Mouse (Mus musculus) small intestine, adult 2 months (tissue): ENCODE results near the gene Rfc2. TPM values are rescaled to one million over a fixed set of nuclear protein-coding genes. Genes with fewer than 3 reads are reported as not detected.
A peak's percentile ranks its signal among the peaks of the same experiment; 100 is the strongest.

Source experiments
- H3K27ac ChIP-seq: fragments of 200-500 bp; 2 replicates; pipeline ENCODE4 v1.5.1; 2012; ENCODE audit warnings: low read depth, low read length, control low read depth, inconsistent platforms; ENCODE audit not compliant: insufficient read depth
- H3K27me3 ChIP-seq: fragments of 200-500 bp; 2 replicates; pipeline ENCODE4 v1.6.1; 2012; ENCODE audit warnings: mild to moderate bottlenecking, moderate library complexity, low read length, inconsistent platforms; ENCODE audit not compliant: control insufficient read depth, insufficient read depth
- H3K36me3 ChIP-seq: fragments of 200-500 bp; 2 replicates; pipeline ENCODE4 v1.6.1; 2012; ENCODE audit warnings: mild to moderate bottlenecking, low read length, control low read depth, inconsistent platforms; ENCODE audit not compliant: control insufficient read depth, insufficient read depth
- H3K4me1 ChIP-seq: fragments of 200-500 bp; 2 replicates; pipeline ENCODE4 v1.6.1; 2012; ENCODE audit warnings: low read length, inconsistent platforms, mixed read lengths; ENCODE audit not compliant: control insufficient read depth, insufficient read depth, insufficient read length
- H3K4me3 ChIP-seq: fragments of 200-500 bp; 2 replicates; pipeline ENCODE4 v1.5.1; 2012; ENCODE audit warnings: low read depth, mild to moderate bottlenecking, control low read depth, inconsistent platforms, low read length, moderate library complexity
- CTCF ChIP-seq: fragments of 200-500 bp; IDR thresholded peaks from 2 replicates; pipeline ENCODE4 v1.5.1; 2012; ENCODE audit warnings: low read depth, mild to moderate bottlenecking, control low read depth, inconsistent platforms, low read length, moderate library complexity, mixed read lengths; ENCODE audit not compliant: insufficient replicate concordance, insufficient read length; ENCODE audit errors: extremely low read depth
- POLR2A ChIP-seq: fragments of 200-500 bp; IDR thresholded peaks from 2 replicates; pipeline ENCODE4 v1.6.1; 2012; ENCODE audit warnings: low read depth, mild to moderate bottlenecking, control low read depth, inconsistent platforms, low read length, moderate library complexity
- WGBS: fragments of 180-500 bp; shearing (Covaris S2); methylation state at CpG from one replicate; pipeline ENCODE4 v1.1.7; 2018; 5-methylcytosine and 5-hydroxymethylcytosine counted together
- polyA plus RNA-seq: library from polyadenylated mRNA; depleted of rRNA; stranded (reverse); fragments of >200 nt; gene quantifications from 2 replicates; pipeline ENCODE4 v1.2.3, GENCODE M21; 2012

Rfc2 gene
- polyA plus RNA-seq, 1 experiment, result 35.4 TPM

GRCm38 (mm10) chr5:134544516-134545241 is 36.5 kb upstream of the Rfc2 start:
- peaks cover 3% of the 10 kb centered on the region; the same call in 1 of the 2 replicates for H3K36me3 ChIP-seq
- no peak overlapping the region for H3K27ac ChIP-seq
- 73% methylated on average over 19 of the region's 19 CpGs for WGBS
- no peaks in the 10 kb centered on the region for H3K27me3 ChIP-seq
- TF ChIP-seq POLR2A (peak; percentile 14; the same call in 1 of the 2 replicates), CTCF (no peak)
- no peak overlapping the region for H3K4me3 ChIP-seq
- peaks cover 35% of the 10 kb centered on the region for H3K4me1 ChIP-seq

GRCm38 (mm10) chr5:134545242-134545629 is 35.9 kb upstream of the Rfc2 start:
- WGBS, result 54% methylated on average over 3 of the region's 3 CpGs

GRCm38 (mm10) chr5:134546790-134547189 is 34.4 kb upstream of the Rfc2 start:
- peaks cover 3% of the 10 kb centered on the region; the same call in 1 of the 2 replicates for H3K36me3 ChIP-seq
- no peaks in the 10 kb centered on the region for H3K27me3 ChIP-seq
- WGBS, result 50% methylated on average over 7 of the region's 7 CpGs
- peaks cover 25% of the 10 kb centered on the region for H3K4me1 ChIP-seq
- H3K4me3 ChIP-seq, result no peak overlapping the region
- H3K27ac ChIP-seq, result no peak overlapping the region
- TF ChIP-seq CTCF, result no peak
- no peak for TF ChIP-seq POLR2A

More at GRCm38 (mm10) chr5:134545242-134545629, 35.9 kb upstream of the Rfc2 start:
- Histone ChIP-seq H3K36me3 (peaks cover 3% of the 10 kb centered on the region; the same call in 1 of the 2 replicates), H3K4me1 (peaks cover 32% of the 10 kb centered on the region), H3K27ac (no peak overlapping the region), H3K4me3 (no peak overlapping the region), H3K27me3 (no peaks in the 10 kb centered on the region)
- TF ChIP-seq POLR2A (no peak), CTCF (no peak)

DNA sequence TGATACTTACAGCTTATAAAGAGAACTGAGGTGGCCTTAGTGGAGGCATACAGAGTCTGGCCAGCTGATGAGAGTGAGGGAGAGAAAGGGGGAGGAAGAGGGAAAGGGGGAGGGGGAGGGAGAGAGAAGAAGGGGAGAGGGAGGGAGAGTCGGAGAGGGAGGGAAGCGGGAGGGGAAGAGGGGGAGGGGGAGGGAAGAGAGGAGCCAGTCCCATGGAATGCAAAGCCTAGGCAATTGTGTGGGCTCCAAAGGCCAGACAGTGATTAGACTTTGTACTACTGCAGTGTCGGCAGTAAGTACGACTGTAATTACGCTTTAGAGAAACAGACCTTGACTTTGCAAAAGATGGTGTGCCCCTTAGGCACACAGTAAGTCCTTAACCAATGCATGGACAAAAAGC is 32.9 kb upstream of the Rfc2 start:
- Histone ChIP-seq H3K27ac (peak overlapping the region; percentile 92), H3K27me3 (no peaks in the 10 kb centered on the region), H3K36me3 (peaks cover 2% of the 10 kb centered on the region; the same call in 1 of the 2 replicates), H3K4me1 (peaks cover 25% of the 10 kb centered on the region), H3K4me3 (no peak overlapping the region)
- WGBS, result 23% methylated on average over 5 of the region's 5 CpGs
- no peak for TF ChIP-seq CTCF
- no peak for TF ChIP-seq POLR2A

DNA sequence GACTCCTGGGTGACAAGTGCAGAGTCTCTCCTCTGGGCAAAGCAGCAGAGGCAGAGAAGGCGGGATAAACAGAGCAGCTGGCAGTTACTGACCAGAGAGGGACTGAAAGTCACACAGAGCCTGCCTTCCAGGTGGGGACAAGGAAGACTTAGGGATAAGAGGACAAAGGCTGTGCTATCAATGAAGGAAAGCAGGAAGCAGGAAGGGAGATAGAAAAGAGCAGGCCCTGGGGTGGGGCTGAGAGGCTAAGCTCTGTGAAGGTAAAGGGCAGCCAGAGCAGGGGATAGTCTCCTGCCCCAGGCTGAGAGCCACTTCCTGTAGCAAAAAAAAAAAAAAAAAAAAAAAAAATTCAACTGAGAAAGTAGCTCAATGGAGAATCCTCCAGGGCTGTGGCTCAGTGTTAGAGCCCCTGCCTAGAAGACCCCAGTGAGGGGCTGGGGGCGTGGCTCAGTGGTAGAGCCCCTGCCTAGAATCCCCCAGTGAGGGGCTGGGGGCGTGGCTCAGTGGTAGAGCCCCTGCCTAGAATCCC is 31.5 kb upstream of the Rfc2 start:
- Histone ChIP-seq H3K4me1 (peaks cover 31% of the 10 kb centered on the region), H3K4me3 (peak overlapping the region; percentile 27; the same call in 1 of the 2 replicates), H3K36me3 (peaks cover 2% of the 10 kb centered on the region; the same call in 1 of the 2 replicates), H3K27me3 (no peaks in the 10 kb centered on the region), H3K27ac (peak overlapping the region; percentile 92)
- TF ChIP-seq POLR2A (peak; percentile 28; the same call in 1 of the 2 replicates), CTCF (no peak)
- 24% methylated on average over 3 of the region's 3 CpGs for WGBS

DNA sequence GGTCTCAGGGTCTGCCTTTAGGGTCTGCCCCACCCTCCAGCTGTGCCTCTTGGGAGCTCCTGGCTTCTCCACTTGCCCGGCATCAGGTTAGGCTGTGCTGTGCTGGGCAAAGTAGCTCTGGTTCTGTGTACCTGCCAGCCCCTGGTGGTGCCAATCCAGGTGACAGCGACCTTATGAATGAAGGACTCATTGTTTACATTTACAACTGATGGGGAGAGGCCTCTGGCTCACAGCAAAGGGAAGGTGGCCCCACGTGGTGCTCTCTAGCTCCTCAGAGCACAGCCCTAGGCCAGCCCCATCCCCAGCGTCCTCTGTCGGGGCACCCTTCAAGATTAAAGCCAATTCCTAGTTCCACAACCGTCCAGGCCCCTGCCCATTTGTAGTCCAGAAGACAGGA is 30.3 kb upstream of the Rfc2 start:
- H3K4me1 ChIP-seq, result peaks cover 39% of the 10 kb centered on the region
- H3K27me3 ChIP-seq, result no peaks in the 10 kb centered on the region
- peak; percentile 2; the same call in 1 of the 2 replicates for TF ChIP-seq POLR2A
- 0 out of 2 replicates have a peak, but pooled peaks have one; percentile 27 for TF ChIP-seq CTCF
- peaks cover 2% of the 10 kb centered on the region; the same call in 1 of the 2 replicates for H3K36me3 ChIP-seq
- H3K27ac ChIP-seq, result peak overlapping the region; percentile 92
- WGBS, result 5% methylated on average over 6 of the region's 6 CpGs
- H3K4me3 ChIP-seq, result peak overlapping the region; percentile 86
